Mouse (Mus musculus) CH12F3 (cell line): ENCODE measurements around the gene Elf5.

ENCODE experiments used
- in situ Hi-C: fragments of 300-500 bp; cut with MboI; formaldehyde crosslinking; loops from 2 replicates; pipeline ENCODE4 v1.14.3; 2020; ENCODE audit warnings: low sequenced_read_pairs

Gene Elf5

GRCm38 (mm10) chr2:103432695-103433275 is 21.3 kb downstream of the Elf5 start:
- in situ Hi-C loops = no loop called here

DNA sequence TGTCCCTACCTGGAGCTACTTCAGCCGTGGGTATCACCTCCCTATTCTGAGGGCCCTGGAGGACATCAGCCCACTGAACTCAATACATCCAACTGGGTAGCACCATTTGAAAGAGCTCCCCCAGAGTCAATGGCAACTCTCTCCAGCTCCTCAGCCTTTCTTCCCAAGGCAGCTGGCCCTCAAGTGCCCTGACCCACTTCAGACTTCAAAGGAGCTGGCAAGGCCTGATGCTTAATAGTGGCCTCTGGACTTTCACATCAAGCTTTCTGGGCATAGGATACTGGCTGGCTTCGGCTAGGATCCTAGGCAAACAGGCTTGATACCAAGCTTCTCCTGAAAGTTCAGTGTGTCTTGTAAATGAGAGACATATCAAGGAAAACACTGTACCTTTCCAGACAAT is 23.6 kb downstream of the Elf5 start:
- in situ Hi-C loops = no loop called here

DNA sequence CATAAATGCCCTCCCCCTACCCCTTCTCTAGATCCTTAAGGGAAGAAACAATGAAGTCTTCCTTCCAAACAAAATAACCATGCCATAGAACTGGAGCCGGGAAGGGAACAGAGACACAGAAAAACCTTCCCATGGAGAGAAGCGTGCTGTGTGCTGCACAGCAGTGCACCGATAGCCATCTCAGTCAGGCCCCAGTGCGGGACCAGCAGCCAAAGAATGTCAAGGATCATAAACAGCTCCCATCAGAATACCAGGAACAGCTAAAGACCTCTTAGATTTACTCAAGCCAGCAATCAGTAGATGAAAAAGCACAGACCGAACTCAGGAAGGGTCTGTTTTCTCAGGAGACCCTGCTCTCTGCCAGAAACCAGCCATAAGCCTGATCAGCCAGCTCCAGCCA is 25.0 kb downstream of the Elf5 start:
- in situ Hi-C loops = no loop called here

DNA sequence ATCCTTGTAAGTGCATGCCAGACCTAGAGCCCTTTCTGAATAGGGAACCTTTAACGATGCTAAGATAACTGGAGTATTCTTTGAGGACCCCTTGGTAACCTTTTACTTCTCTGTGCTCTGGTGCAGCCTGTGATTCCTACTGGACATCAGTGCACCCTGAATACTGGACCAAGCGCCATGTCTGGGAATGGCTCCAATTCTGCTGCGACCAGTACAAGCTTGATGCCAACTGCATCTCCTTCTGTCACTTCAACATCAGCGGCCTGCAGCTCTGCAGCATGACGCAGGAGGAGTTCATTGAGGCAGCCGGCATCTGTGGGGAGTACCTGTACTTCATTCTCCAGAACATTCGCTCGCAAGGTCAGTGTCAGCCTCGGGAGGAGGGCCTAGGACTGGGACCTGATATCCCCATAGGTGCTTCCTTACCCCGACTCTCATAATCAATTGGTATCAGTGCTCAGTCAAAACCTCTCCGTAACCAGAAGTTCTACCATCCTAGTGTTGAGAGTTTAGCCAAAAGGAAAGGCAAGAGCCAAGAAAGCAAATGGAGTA is 27.7 kb downstream of the Elf5 start:
- in situ Hi-C loops = no loop called here

DNA sequence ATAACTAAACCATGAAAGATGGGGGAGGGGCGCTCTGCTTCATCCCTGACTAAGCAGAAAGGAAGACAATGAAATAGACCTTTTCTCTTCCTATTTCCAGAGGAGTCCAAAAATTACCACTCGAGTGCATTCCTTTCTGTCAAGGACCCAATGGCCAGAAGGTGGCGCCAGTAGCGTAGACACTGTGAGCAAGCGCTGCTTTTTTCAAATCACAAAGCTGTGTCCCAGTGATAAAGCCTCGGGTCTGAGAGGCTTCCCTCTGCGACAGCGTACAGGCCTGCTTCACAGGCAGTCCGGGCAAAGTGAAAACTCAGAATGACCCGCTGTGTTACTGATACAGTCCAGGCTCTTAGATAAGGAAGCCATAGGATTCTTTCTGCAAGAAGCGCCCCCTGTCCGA is 28.2 kb downstream of the Elf5 start:
- in situ Hi-C loops = no loop called here

DNA sequence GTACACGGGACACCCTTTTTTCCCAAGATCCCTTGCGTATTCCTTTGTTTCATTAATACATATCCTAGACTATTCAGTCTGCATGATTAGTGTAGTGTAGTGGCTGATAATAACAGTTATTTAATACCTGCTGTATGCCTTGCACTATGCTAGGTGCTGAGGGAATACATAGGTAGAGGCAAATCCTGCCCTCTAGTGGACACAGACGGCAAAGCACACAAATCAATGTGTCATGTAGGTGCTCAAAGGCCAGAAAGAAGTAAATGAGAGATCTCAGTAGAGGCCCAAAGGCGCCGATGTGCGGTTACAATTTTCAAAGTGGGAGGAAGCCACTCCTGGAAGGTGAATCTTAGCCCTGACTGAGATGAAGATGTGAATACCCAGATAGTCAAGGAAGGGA is 34.3 kb downstream of the Elf5 start:
- in situ Hi-C loops = no loop called here

DNA sequence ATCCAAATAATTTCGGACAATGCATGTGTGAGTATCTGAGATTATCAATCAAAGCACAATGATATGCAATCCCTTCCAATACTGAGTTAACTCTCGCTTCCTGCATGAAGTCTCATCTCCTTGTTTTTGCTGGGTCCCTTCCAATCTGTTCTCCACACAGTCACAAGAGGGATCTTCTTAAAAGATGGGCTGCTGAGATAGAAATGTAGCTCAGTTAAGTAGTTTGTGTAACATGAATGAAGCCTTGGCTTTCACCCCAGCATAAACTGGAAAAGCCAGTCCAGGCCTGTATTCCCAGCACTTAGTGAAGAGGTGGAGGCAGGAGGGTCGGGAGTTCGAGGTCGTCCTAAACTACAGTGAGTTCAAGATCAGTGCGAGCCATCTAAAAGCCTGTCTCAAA is 34.8 kb downstream of the Elf5 start:
- in situ Hi-C loops = no loop called here

- in situ Hi-C loops = no loop called here
Observed at GRCm38 (mm10) chr2:103448947-103449560, 37.6 kb downstream of the Elf5 start.

- in situ Hi-C loops = loop anchor here (5.0 kb wide), 1 partner anchor 97 kb away; no protein-coding TSS in a partner anchor
Observed at GRCm38 (mm10) chr2:103449813-103450212, 38.3 kb downstream of the Elf5 start.

GRCm38 (mm10) chr2:103450267-103450666 is 38.8 kb downstream of the Elf5 start:
- in situ Hi-C loops = loop anchor here (5.0 kb wide), 1 partner anchor 97 kb away; no protein-coding TSS in a partner anchor

DNA sequence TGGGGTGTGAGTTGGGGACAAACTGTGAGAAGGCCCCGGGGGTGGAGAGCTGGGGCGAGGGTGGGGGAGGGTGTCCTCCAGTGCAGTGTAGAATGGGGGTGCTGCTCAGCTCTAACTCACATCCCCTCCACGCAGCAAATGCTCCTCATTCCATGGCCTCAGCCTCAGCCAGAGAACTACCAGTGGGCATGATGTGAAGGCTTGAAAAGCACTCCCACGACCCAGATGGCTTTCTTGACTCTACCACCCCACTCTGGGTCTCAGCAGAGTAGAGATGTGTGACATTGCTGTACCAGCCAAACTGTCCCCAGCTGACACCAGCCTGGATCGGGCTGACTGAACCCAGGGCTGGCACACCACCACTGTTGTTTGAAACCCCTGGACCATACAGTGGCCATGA is 41.1 kb downstream of the Elf5 start:
- in situ Hi-C loops = loop anchor here (5.0 kb wide), 1 partner anchor 95 kb away; no protein-coding TSS in a partner anchor

- in situ Hi-C loops = no loop called here
Observed at GRCm38 (mm10) chr2:103455748-103456147, 44.3 kb downstream of the Elf5 start.

GRCm38 (mm10) chr2:103456646-103457045 is 45.2 kb downstream of the Elf5 start:
- in situ Hi-C loops = no loop called here

DNA sequence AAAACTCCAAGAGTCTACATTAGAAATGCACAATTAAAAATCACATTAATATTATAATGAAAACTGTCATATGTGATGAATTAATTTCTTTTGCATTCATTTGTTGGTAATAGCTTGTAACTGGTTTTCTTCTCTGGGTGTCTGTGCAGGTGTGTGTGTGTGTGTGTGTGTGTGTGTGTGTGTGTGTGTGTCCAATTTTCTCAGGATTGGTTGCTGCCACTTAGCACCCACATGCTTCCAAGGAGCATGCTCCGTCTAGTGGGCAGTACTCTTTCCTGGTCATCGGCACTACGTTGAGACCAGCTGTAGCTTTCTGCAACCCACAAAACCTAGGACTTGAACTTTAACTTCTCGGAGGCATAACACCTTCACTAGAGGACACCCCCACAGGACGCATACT is 45.6 kb downstream of the Elf5 start:
- in situ Hi-C loops = no loop called here

- in situ Hi-C loops = no loop called here
Observed at GRCm38 (mm10) chr2:103457628-103458027, 46.1 kb downstream of the Elf5 start.

DNA sequence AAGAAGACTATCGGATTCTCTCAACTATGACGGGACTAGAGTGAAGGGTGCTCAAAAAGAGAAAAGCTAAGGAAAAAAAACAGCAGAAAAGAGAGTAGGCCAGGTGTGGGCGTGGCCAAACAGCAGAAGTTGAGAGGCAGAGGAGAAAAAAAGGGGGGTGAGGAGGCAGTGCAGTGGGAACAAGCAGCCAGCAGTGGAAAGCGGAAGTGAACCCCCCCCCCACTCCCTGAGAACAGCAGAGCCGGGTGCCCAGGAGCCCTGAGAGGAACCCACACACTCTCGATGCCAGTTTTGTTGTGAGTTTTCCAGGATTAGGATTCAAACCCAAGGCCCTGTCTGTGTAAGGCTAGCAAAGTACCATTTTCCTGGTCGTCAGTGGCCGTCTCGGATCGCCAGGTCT is 47.6 kb downstream of the Elf5 start:
- in situ Hi-C loops = no loop called here

DNA sequence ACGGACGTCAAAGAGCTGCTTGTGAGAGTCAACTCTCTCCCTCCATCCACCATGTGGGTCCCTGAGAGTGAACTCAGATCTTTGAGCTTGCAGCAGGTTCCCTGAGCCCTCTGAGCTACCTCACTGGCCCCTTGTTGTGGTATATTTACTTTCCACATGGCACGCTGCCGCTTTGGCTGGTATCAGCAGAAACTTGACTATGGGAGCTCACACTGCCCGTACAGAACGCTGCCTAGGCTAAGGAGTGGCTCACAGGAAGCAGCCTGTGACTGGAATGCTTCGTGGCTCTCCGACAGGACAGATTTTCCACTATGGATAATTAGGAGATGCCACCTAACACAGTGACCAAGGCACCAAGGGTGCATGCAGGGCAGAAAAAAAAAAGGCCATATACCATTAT is 49.7 kb downstream of the Elf5 start:
- in situ Hi-C loops = loop anchor here (10.0 kb wide), 1 partner anchor 264 kb away; no protein-coding TSS in a partner anchor

DNA sequence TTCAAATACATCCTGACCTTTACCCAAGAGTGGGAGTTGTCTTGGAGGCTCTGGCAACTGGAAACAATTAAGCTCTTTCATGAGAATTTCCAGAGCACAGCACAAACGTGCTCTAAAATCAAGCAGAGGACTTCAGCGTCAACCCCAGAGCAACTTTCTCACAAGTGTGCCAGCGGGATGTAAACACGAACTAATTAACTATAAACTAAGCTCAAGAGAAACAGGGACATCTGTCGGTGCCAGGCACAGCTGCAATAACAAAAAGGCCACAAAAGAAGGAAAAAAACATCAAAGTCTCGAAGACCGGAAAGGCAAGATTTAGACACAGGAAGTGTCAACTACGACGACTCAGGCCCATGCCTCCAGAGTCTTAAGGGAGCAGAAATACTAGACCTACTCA is 50.3 kb downstream of the Elf5 start:
- in situ Hi-C loops = loop anchor here (10.0 kb wide), 1 partner anchor 263 kb away; no protein-coding TSS in a partner anchor

- in situ Hi-C loops = loop anchor here (10.0 kb wide), 1 partner anchor 262 kb away; no protein-coding TSS in a partner anchor
Observed at GRCm38 (mm10) chr2:103462746-103463145, 51.3 kb downstream of the Elf5 start.

GRCm38 (mm10) chr2:103464524-103464923 is 53.0 kb downstream of the Elf5 start:
- in situ Hi-C loops = loop anchor here (10.0 kb wide), 1 partner anchor 260 kb away; no protein-coding TSS in a partner anchor

GRCm38 (mm10) chr2:103465429-103465828 is 53.9 kb downstream of the Elf5 start:
- in situ Hi-C loops = loop anchor here (10.0 kb wide), 1 partner anchor 259 kb away; no protein-coding TSS in a partner anchor

GRCm38 (mm10) chr2:103466272-103466671 is 54.8 kb downstream of the Elf5 start:
- in situ Hi-C loops = loop anchor here (10.0 kb wide), 1 partner anchor 259 kb away; no protein-coding TSS in a partner anchor
